Mouse (Mus musculus): ENCODE results near the gene Traf3ip2. TPM values are rescaled to one million over a fixed set of nuclear protein-coding genes. Genes with fewer than 3 reads are reported as not detected.

Traf3ip2 gene
- 8.6 and 13.7 TPM in 2 replicates for polyA plus RNA-seq (2015; fragmentation: Nextera tagmentation; extraction: Ambion mirVana)

DNA sequence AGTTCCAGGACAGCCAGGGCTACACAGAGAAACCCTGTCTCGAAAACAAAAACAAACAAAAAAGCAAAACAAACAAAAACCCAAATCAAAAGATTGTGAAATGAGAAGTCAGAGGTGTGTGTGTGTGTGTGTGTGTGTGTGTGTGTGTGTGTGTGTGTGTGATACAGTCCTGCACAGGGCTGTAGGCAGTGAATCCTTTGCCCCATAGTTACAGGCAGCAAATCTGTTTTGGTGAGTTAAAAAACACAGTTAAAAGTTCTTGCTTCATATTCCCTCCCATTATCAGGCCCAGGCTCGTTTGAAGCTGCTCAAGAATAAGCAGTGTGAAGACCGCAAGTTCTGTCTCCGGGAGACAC, at the start of gene Traf3ip2:
Traf3ip2 (plus strand) TSS at position 302 of the 356 bp plus-strand sequence.
- Histone ChIP-seq H3K27me3 (no peaks in the 10 kb centered on the region), H3K27ac (peak within 1 kb of the TSS; percentile 93), H3K36me3 (no peaks in the 10 kb centered on the region), H3K4me1 (replicated peaks) (peaks cover 39% of the 10 kb centered on the region), H3K4me2 (peak within 1 kb of the TSS; percentile 78), H3K4me3 (peak within 1 kb of the TSS; percentile 56), H3K9ac (peak within 1 kb of the TSS; percentile 53), H3K9me3 (replicated peaks) (no peaks in the 10 kb centered on the region)
- 26% methylated on average over 4 of the region's 4 CpGs for WGBS
- ATAC-seq (replicated peaks; ENCODE audit: insufficient number of reproducible peaks, insufficient read depth, low FRiP score, low read depth) = no peak

DNA sequence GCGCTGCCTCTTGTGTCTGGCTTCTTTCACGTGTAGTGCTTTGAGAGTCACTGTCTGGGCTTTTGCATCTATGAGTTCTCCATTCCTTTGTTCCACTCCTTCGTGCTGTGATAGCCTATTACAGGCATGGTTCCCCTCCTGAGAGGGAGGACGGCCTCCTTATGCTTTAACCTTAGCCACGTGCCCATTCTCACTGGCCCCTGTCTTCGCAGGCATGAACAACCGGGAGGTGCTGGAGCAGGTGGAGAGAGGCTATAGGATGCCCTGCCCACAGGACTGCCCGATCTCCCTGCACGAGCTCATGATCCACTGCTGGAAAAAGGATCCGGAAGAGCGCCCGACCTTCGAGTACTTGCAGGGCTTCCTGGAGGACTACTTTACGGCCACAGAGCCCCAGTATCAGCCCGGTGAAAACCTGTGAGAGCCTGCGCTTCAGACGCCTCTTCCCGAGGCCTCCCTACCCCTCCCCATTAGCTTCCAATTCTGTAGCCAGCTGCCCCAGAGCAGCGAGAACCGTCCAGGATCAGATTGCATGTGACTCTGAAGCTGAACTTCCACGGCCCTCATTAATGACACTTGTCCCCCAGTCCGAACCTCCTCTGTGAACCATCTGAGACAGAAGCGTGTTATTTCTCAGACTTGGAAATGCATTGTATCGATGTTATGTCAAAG, 49.0 kb upstream of the Traf3ip2 start:
- H3K36me3 ChIP-seq = 0 out of 2 replicates have a peak, but pooled peaks cover 4% of the 10 kb centered on the region
- H3K27ac ChIP-seq = peak overlapping the region; percentile 25; the same call in 1 of the 2 replicates

DNA sequence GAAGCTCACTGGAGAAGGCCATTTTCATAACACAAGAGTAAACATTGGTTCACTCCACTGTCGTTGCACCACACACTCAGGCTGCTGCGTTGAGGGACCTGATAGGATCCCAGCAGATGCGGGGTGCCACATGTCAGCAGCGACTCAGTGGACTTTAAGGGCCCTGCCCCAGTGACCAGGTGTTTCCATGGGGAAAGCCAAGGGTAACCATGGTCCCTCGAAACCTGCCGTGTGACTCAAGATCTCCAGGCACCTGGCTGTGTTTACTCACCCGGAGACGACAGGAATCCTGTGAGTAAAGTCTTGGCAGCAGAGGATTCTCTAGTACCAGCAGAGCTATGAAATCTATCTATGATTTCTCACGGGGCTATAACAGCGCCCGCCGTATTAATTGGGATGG, 45.8 kb upstream of the Traf3ip2 start:
- ATAC-seq (replicated peaks; ENCODE audit: insufficient number of reproducible peaks, insufficient read depth, low FRiP score, low read depth) = no peak
- Histone ChIP-seq H3K27me3 (no peaks in the 10 kb centered on the region), H3K9me3 (replicated peaks) (no peaks in the 10 kb centered on the region), H3K36me3 (0 out of 2 replicates have a peak, but pooled peaks cover 4% of the 10 kb centered on the region), H3K4me1 (replicated peaks) (peaks cover 38% of the 10 kb centered on the region), H3K27ac (no peak overlapping the region), H3K9ac (no peak overlapping the region), H3K4me2 (no peak overlapping the region), H3K4me3 (no peak overlapping the region)
- WGBS = 85% methylated on average over 12 of the region's 12 CpGs

More for the DNA sequence above, 49.0 kb upstream of the Traf3ip2 start:
- Histone ChIP-seq H3K4me2 (peak overlapping the region; percentile 41), H3K4me3 (no peak overlapping the region), H3K9ac (no peak overlapping the region), H3K4me1 (replicated peaks) (peaks cover 42% of the 10 kb centered on the region), H3K9me3 (replicated peaks) (no peaks in the 10 kb centered on the region), H3K27me3 (no peaks in the 10 kb centered on the region)
- WGBS = 35% methylated on average over 24 of the region's 24 CpGs
- ATAC-seq (replicated peaks; ENCODE audit: insufficient number of reproducible peaks, insufficient read depth, low FRiP score, low read depth) = 0 out of 2 replicates have a peak, but pooled peaks have one; percentile 51

DNA sequence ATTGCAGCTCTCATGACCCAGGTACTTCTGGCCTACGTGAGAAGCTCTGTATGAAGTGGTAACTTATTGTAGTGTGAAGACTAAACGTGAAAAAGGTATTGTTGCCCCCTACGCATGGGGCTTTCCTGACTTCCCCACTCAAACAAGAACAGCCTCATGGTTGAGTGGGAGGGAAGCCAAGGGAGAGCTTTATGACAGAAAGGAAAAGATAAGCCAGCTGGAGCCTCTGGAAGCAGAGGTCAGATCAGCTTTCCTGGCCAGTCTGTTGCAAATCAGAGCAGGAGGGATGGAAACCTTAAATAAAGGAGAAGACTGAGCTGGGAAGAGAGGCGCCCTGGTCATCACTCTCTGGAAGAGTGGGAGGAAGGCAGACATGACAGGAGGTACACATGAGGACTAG, 43.7 kb upstream of the Traf3ip2 start:
- Histone ChIP-seq H3K9ac (no peak overlapping the region), H3K4me1 (replicated peaks) (peaks cover 26% of the 10 kb centered on the region), H3K9me3 (replicated peaks) (no peaks in the 10 kb centered on the region), H3K27ac (peak overlapping the region; percentile 17), H3K4me3 (no peak overlapping the region), H3K4me2 (no peak overlapping the region), H3K36me3 (0 out of 2 replicates have a peak, but pooled peaks cover 4% of the 10 kb centered on the region), H3K27me3 (no peaks in the 10 kb centered on the region)
- 53% methylated on average over 4 of the region's 4 CpGs for WGBS
- peak; percentile 33 for ATAC-seq (replicated peaks; ENCODE audit: insufficient number of reproducible peaks, insufficient read depth, low FRiP score, low read depth)

DNA sequence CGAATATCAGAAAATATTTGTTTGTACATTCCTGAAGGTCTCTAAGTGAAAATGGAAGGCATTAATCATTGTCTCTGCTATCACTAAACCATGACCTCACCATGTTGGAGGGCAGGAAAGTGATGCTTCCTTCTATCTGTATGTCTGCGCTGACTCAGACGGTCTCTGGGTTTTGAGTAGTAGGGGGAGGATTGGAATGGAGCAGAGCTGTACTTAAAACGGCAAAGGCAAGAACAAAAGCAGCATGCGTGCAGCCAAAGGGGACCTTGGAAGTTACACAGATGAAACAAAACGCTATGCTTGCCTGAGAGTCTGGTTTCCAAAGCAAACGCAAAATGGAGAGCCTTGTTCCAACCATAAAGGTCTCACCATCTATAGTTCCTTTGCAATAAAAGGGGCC, 41.7 kb upstream of the Traf3ip2 start:
- H3K4me3 ChIP-seq = no peak overlapping the region
- peak overlapping the region; percentile 24; the same call in 1 of the 2 replicates for H3K27ac ChIP-seq
- no peak for ATAC-seq (replicated peaks; ENCODE audit: insufficient number of reproducible peaks, insufficient read depth, low FRiP score, low read depth)
- no peak overlapping the region for H3K4me2 ChIP-seq
- H3K9ac ChIP-seq = no peak overlapping the region
- H3K36me3 ChIP-seq = no peaks in the 10 kb centered on the region
- peaks cover 26% of the 10 kb centered on the region for H3K4me1 ChIP-seq (replicated peaks)
- no peaks in the 10 kb centered on the region for H3K27me3 ChIP-seq
- WGBS = 33% methylated on average over 7 of the region's 7 CpGs
- no peaks in the 10 kb centered on the region for H3K9me3 ChIP-seq (replicated peaks)

DNA sequence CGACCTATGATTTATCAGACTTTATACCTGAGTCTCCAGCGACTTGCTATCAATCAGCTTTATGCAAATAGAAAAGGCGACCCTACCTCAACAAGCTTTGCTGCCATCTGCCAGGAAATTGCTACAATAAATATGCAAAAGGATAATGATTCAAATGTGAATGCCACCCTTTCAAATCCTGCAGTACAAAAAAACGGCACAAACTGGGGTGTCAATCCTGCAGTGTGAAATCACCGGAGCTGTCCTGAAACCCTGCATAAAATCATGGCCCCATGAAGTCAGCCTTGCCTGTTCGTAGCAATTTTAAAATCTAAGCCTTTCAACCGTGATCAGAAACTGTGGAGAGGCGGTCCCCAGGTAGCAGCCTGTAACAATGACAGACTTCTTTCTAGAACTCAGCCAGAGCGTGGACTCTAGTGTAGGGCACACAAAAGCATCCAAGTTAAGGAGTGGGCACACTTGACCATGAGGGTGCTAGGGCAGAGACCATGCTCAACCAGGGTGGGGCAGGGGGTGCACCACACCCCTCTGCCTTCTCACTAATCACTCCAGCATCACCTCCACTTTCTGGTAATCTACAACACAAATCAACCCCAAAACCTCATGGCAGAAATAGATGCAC, 40.6 kb upstream of the Traf3ip2 start:
- H3K9ac ChIP-seq = no peak overlapping the region
- H3K4me2 ChIP-seq = no peak overlapping the region
- H3K4me1 ChIP-seq (replicated peaks) = peaks cover 29% of the 10 kb centered on the region
- H3K4me3 ChIP-seq = no peak overlapping the region
- no peaks in the 10 kb centered on the region for H3K27me3 ChIP-seq
- no peaks in the 10 kb centered on the region for H3K36me3 ChIP-seq
- WGBS = 70% methylated on average over 9 of the region's 9 CpGs
- no peak overlapping the region for H3K27ac ChIP-seq
- no peak for ATAC-seq (replicated peaks; ENCODE audit: insufficient number of reproducible peaks, insufficient read depth, low FRiP score, low read depth)
- no peaks in the 10 kb centered on the region for H3K9me3 ChIP-seq (replicated peaks)

DNA sequence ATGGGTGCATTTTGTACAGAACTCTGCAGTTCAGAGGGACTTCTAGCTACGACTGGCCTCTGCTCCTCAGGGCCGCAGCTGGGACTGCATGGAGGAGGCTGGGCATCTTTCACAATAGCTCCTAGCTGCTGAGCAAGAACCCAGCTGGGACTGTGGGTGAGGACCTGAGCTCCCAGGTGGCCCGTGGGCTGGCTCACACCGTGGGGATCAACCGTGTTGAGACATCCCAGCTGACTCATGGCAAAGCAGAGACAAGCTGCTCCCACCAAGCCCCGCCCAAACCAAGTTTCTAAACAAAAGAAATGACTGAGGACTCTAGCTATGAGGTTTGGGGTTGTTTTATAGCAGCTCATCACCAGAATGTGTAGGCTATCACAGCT, 40.1 kb upstream of the Traf3ip2 start:
- ATAC-seq (replicated peaks; ENCODE audit: insufficient number of reproducible peaks, insufficient read depth, low FRiP score, low read depth) = no peak
- H3K9ac ChIP-seq = no peak overlapping the region
- H3K4me2 ChIP-seq = no peak overlapping the region
- H3K36me3 ChIP-seq = no peaks in the 10 kb centered on the region
- no peaks in the 10 kb centered on the region for H3K27me3 ChIP-seq
- peaks cover 29% of the 10 kb centered on the region for H3K4me1 ChIP-seq (replicated peaks)
- WGBS = 49% methylated on average over 6 of the region's 6 CpGs
- H3K9me3 ChIP-seq (replicated peaks) = no peaks in the 10 kb centered on the region
- no peak overlapping the region for H3K4me3 ChIP-seq
- H3K27ac ChIP-seq = no peak overlapping the region

DNA sequence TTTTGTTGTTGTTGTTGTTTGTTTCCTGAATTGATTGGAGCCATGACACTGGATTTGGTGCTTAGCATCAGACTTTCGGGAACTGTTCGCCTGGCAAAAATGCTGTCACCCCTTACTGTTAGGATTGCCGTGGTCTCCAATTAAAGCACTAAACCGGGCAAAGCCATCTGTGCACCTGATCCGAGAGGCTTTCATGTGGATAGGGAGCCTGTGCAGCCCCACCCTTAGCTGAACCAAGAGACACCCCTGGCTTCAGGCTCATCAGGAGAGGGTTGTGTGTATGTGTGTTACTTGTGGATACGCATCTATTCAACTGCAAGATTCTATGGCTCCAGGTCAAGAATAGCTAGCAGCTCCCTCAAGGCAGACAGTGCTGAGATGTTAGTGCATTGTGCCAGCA, 36.3 kb upstream of the Traf3ip2 start:
- WGBS = 86% methylated on average over 6 of the region's 6 CpGs
- Histone ChIP-seq H3K27me3 (no peaks in the 10 kb centered on the region), H3K9me3 (replicated peaks) (no peaks in the 10 kb centered on the region), H3K4me3 (no peak overlapping the region), H3K36me3 (no peaks in the 10 kb centered on the region), H3K9ac (no peak overlapping the region), H3K4me1 (replicated peaks) (peaks cover 2% of the 10 kb centered on the region; the same call in 1 of the 2 replicates), H3K4me2 (no peak overlapping the region), H3K27ac (no peak overlapping the region)
- ATAC-seq (replicated peaks; ENCODE audit: insufficient number of reproducible peaks, insufficient read depth, low FRiP score, low read depth) = no peak

DNA sequence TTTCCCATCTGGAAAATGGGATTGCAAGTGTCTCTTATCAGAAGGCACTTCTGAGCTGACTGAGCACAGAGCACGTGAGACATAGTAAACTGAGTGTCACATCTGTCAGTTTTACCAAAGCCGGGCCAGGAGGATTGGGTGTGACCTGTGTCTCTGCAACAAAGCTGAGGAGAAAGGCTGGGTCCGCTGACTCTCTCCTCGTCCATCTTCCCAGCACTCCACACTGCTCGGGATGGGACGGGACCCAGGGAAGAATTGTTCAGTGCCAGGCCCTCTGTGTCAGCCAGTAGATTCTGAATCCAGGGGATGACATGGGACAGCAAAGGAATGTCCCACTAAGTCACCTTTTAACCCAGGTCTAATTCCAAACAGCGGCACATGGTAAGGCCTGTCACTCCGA, 32.3 kb upstream of the Traf3ip2 start:
- Histone ChIP-seq H3K4me2 (no peak overlapping the region), H3K9me3 (replicated peaks) (no peaks in the 10 kb centered on the region), H3K27me3 (no peaks in the 10 kb centered on the region), H3K9ac (no peak overlapping the region), H3K36me3 (no peaks in the 10 kb centered on the region), H3K4me3 (no peak overlapping the region), H3K4me1 (replicated peaks) (0 out of 2 replicates have a peak, but pooled peaks cover 2% of the 10 kb centered on the region), H3K27ac (no peak overlapping the region)
- no peak for ATAC-seq (replicated peaks; ENCODE audit: insufficient number of reproducible peaks, insufficient read depth, low FRiP score, low read depth)
- 74% methylated on average over 8 of the region's 8 CpGs for WGBS

DNA sequence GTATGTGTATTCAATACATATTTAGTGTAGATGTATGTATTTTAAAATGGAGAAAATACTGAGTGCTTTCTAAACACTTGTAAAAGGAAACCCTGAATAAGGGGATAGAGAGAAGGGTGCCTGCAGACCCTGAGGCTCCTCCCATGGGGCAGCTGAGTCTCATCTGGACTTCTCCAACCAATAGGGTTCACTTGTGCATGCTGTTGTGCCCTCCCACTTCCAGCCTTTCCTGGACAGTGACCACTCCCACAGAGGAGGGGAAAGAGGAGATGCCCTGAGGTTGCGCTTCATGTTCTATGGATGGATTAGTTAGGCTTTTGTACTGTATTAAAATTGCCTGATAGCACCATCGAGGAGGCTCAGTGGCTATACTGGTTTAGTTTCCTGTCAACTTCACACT, 30.3 kb upstream of the Traf3ip2 start:
- no peak overlapping the region for H3K27ac ChIP-seq
- H3K36me3 ChIP-seq = no peaks in the 10 kb centered on the region
- H3K4me1 ChIP-seq (replicated peaks) = peaks cover 8% of the 10 kb centered on the region
- no peak for ATAC-seq (replicated peaks; ENCODE audit: insufficient number of reproducible peaks, insufficient read depth, low FRiP score, low read depth)
- H3K4me3 ChIP-seq = no peak overlapping the region
- H3K27me3 ChIP-seq = no peaks in the 10 kb centered on the region
- H3K9ac ChIP-seq = no peak overlapping the region
- 77% methylated on average over 2 of the region's 2 CpGs for WGBS
- no peak overlapping the region for H3K4me2 ChIP-seq
- no peaks in the 10 kb centered on the region for H3K9me3 ChIP-seq (replicated peaks)

DNA sequence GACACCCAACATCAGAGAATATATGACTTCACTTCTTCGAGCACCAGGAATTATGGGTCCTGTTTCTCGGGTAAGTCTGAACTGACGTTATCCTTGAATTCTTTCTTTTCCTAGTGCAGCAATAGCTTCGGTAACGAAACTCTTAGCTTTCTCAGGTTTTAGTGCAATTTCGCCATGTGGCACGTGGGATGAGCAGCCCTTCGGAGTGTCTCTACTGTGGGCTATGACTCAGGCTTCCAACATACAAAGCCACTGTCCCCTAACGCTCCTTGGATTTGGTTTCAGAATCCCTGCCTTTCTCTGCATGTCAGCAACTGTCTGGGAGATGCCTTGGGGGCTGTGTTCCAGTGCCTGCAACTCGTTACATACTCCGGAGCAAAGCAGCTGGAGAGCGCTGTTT, 29.0 kb upstream of the Traf3ip2 start:
- Histone ChIP-seq H3K9ac (no peak overlapping the region), H3K9me3 (replicated peaks) (no peaks in the 10 kb centered on the region), H3K4me2 (no peak overlapping the region), H3K4me3 (no peak overlapping the region), H3K27ac (no peak overlapping the region), H3K27me3 (no peaks in the 10 kb centered on the region), H3K36me3 (no peaks in the 10 kb centered on the region), H3K4me1 (replicated peaks) (peaks cover 11% of the 10 kb centered on the region)
- ATAC-seq (replicated peaks; ENCODE audit: insufficient number of reproducible peaks, insufficient read depth, low FRiP score, low read depth) = no peak
- WGBS = 84% methylated on average over 12 of the region's 12 CpGs

All from heart, embryonic 15.5 days (tissue).